Mouse (Mus musculus): ENCODE results near the gene Itga6. TPM values are rescaled to one million over a fixed set of nuclear protein-coding genes. Genes with fewer than 3 reads are reported as not detected.

Itga6 gene
- total and polyA plus RNA-seq, 3 experiments = 31.8 to 65.8 (median 45.3) TPM

GRCm38 (mm10) chr2:71771762-71772161 is 26.3 kb downstream of the Itga6 start:
- Histone ChIP-seq H3K36me3 (ENCODE audit: control insufficient read depth, insufficient read depth, low read length) (no peaks in the 10 kb centered on the region; the same call in 1 of the 2 replicates), H3K79me2 (replicated peaks; ENCODE audit: control insufficient read depth, insufficient read depth, low read length) (no peaks in the 10 kb centered on the region), H3K27ac (peak overlapping the region; percentile 69), H3K27me3 (ENCODE audit: control insufficient read depth, insufficient read depth, low read length) (no peaks in the 10 kb centered on the region), H3K9ac (ENCODE audit: low read depth, low read length) (no peak overlapping the region), H3K4me3 (no peak overlapping the region), H3K4me1 (ENCODE audit: control insufficient read depth, insufficient read depth, low read length) (peaks cover 7% of the 10 kb centered on the region)
- WGBS = 49% methylated on average over 4 of the region's 4 CpGs
- DNase-seq = no peak
- intact Hi-C loops (cut with DNase I) = no loop called here
- TF ChIP-seq CTCF (IDR thresholded peaks at IDR 0.05) (no peak), EP300 (IDR thresholded peaks at IDR 0.05; ENCODE audit: insufficient read depth, low read depth, low read length) (no peak), POLR2A (IDR thresholded peaks at IDR 0.05; ENCODE audit: insufficient read depth, low read depth, low read length) (no peak)

GRCm38 (mm10) chr2:71773714-71774113 is 28.3 kb downstream of the Itga6 start:
- WGBS = 51% methylated on average over 5 of the region's 5 CpGs
- peaks cover 6% of the 10 kb centered on the region for H3K4me1 ChIP-seq (ENCODE audit: control insufficient read depth, insufficient read depth, low read length)
- no peaks in the 10 kb centered on the region for H3K79me2 ChIP-seq (replicated peaks; ENCODE audit: control insufficient read depth, insufficient read depth, low read length)
- TF ChIP-seq EP300 (IDR thresholded peaks at IDR 0.05; ENCODE audit: insufficient read depth, low read depth, low read length) (no peak), POLR2A (IDR thresholded peaks at IDR 0.05; ENCODE audit: insufficient read depth, low read depth, low read length) (no peak), CTCF (IDR thresholded peaks at IDR 0.05) (no peak)
- no peak for DNase-seq
- no peak overlapping the region for H3K9ac ChIP-seq (ENCODE audit: low read depth, low read length)
- no peak overlapping the region for H3K27ac ChIP-seq
- no peaks in the 10 kb centered on the region; the same call in 1 of the 2 replicates for H3K36me3 ChIP-seq (ENCODE audit: control insufficient read depth, insufficient read depth, low read length)
- H3K27me3 ChIP-seq (ENCODE audit: control insufficient read depth, insufficient read depth, low read length) = no peaks in the 10 kb centered on the region
- intact Hi-C loops (cut with DNase I) = no loop called here
- no peak overlapping the region for H3K4me3 ChIP-seq

GRCm38 (mm10) chr2:71774246-71774951 is 29.0 kb downstream of the Itga6 start:
- intact Hi-C loops (cut with DNase I) = no loop called here
- H3K9ac ChIP-seq (ENCODE audit: low read depth, low read length) = no peak overlapping the region
- 64% methylated on average over 10 of the region's 10 CpGs for WGBS
- no peaks in the 10 kb centered on the region for H3K27me3 ChIP-seq (ENCODE audit: control insufficient read depth, insufficient read depth, low read length)
- TF ChIP-seq EP300 (IDR thresholded peaks at IDR 0.05; ENCODE audit: insufficient read depth, low read depth, low read length) = no peak
- no peak for TF ChIP-seq POLR2A (IDR thresholded peaks at IDR 0.05; ENCODE audit: insufficient read depth, low read depth, low read length)
- TF ChIP-seq CTCF (IDR thresholded peaks at IDR 0.05) = no peak
- peaks cover 6% of the 10 kb centered on the region for H3K4me1 ChIP-seq (ENCODE audit: control insufficient read depth, insufficient read depth, low read length)
- no peak overlapping the region for H3K27ac ChIP-seq
- no peaks in the 10 kb centered on the region; the same call in 1 of the 2 replicates for H3K36me3 ChIP-seq (ENCODE audit: control insufficient read depth, insufficient read depth, low read length)
- no peak for DNase-seq
- no peaks in the 10 kb centered on the region for H3K79me2 ChIP-seq (replicated peaks; ENCODE audit: control insufficient read depth, insufficient read depth, low read length)
- H3K4me3 ChIP-seq = no peak overlapping the region

- no peak for TF ChIP-seq EP300 (IDR thresholded peaks at IDR 0.05; ENCODE audit: insufficient read depth, low read depth, low read length)
- TF ChIP-seq POLR2A (IDR thresholded peaks at IDR 0.05; ENCODE audit: insufficient read depth, low read depth, low read length) = no peak
- no peak for TF ChIP-seq CTCF (IDR thresholded peaks at IDR 0.05)
- intact Hi-C loops (cut with DNase I) = no loop called here
- H3K9ac ChIP-seq (ENCODE audit: low read depth, low read length) = no peak overlapping the region
- 70% methylated on average over 9 of the region's 9 CpGs for WGBS
- no peaks in the 10 kb centered on the region; the same call in 1 of the 2 replicates for H3K36me3 ChIP-seq (ENCODE audit: control insufficient read depth, insufficient read depth, low read length)
- H3K27me3 ChIP-seq (ENCODE audit: control insufficient read depth, insufficient read depth, low read length) = no peaks in the 10 kb centered on the region
- no peak overlapping the region for H3K27ac ChIP-seq
- peaks cover 8% of the 10 kb centered on the region for H3K4me1 ChIP-seq (ENCODE audit: control insufficient read depth, insufficient read depth, low read length)
- no peaks in the 10 kb centered on the region for H3K79me2 ChIP-seq (replicated peaks; ENCODE audit: control insufficient read depth, insufficient read depth, low read length)
- no peak overlapping the region for H3K4me3 ChIP-seq
- no peak for DNase-seq
Observed at GRCm38 (mm10) chr2:71775201-71775611, 29.8 kb downstream of the Itga6 start.

GRCm38 (mm10) chr2:71779266-71779888 is 34.0 kb downstream of the Itga6 start:
- H3K9ac ChIP-seq (ENCODE audit: low read depth, low read length) = no peak overlapping the region
- DNase-seq = no peak
- 36% methylated on average over 5 of the region's 5 CpGs for WGBS
- intact Hi-C loops (cut with DNase I) = no loop called here
- TF ChIP-seq EP300 (IDR thresholded peaks at IDR 0.05; ENCODE audit: insufficient read depth, low read depth, low read length) = no peak
- TF ChIP-seq POLR2A (IDR thresholded peaks at IDR 0.05; ENCODE audit: insufficient read depth, low read depth, low read length) = no peak
- TF ChIP-seq CTCF (IDR thresholded peaks at IDR 0.05) = no peak
- H3K4me3 ChIP-seq = no peak overlapping the region
- H3K79me2 ChIP-seq (replicated peaks; ENCODE audit: control insufficient read depth, insufficient read depth, low read length) = no peaks in the 10 kb centered on the region
- H3K4me1 ChIP-seq (ENCODE audit: control insufficient read depth, insufficient read depth, low read length) = peaks cover 2% of the 10 kb centered on the region
- H3K27me3 ChIP-seq (ENCODE audit: control insufficient read depth, insufficient read depth, low read length) = no peaks in the 10 kb centered on the region
- H3K27ac ChIP-seq = peak overlapping the region; percentile 59
- H3K36me3 ChIP-seq (ENCODE audit: control insufficient read depth, insufficient read depth, low read length) = no peaks in the 10 kb centered on the region

- no peaks in the 10 kb centered on the region for H3K36me3 ChIP-seq (ENCODE audit: control insufficient read depth, insufficient read depth, low read length)
- no peak overlapping the region for H3K9ac ChIP-seq (ENCODE audit: low read depth, low read length)
- peaks cover 2% of the 10 kb centered on the region for H3K4me1 ChIP-seq (ENCODE audit: control insufficient read depth, insufficient read depth, low read length)
- H3K27me3 ChIP-seq (ENCODE audit: control insufficient read depth, insufficient read depth, low read length) = no peaks in the 10 kb centered on the region
- 55% methylated on average over 6 of the region's 6 CpGs for WGBS
- intact Hi-C loops (cut with DNase I) = no loop called here
- no peaks in the 10 kb centered on the region for H3K79me2 ChIP-seq (replicated peaks; ENCODE audit: control insufficient read depth, insufficient read depth, low read length)
- no peak overlapping the region for H3K4me3 ChIP-seq
- DNase-seq = no peak
- no peak for TF ChIP-seq CTCF (IDR thresholded peaks at IDR 0.05)
- no peak for TF ChIP-seq EP300 (IDR thresholded peaks at IDR 0.05; ENCODE audit: insufficient read depth, low read depth, low read length)
- no peak for TF ChIP-seq POLR2A (IDR thresholded peaks at IDR 0.05; ENCODE audit: insufficient read depth, low read depth, low read length)
- no peak overlapping the region; the same call in 1 of the 2 replicates for H3K27ac ChIP-seq
Observed at GRCm38 (mm10) chr2:71780016-71780415, 34.6 kb downstream of the Itga6 start.

Data from heart, adult 2 months (tissue).